Mouse (Mus musculus) G1E (cell line): Measurements from ENCODE around the gene C7. TPM values are rescaled to one million over a fixed set of nuclear protein-coding genes. Genes with fewer than 3 reads are reported as not detected.

Source experiments
- ATAC-seq: 2 replicates; pipeline ENCODE4 v1.8.0; 2016; ENCODE audit warnings: mild to moderate bottlenecking; ENCODE audit not compliant: insufficient number of reproducible peaks, poor library complexity, low FRiP score, severe bottlenecking; ENCODE audit errors: extremely low read depth
- DNase-seq: peaks from one replicate; pipeline ENCODE4 v3.0.0; 2012; ENCODE audit warnings: low spot score
- H3K27me3 ChIP-seq: 2 replicates; pipeline ENCODE4 v1.6.1; 2012; ENCODE audit warnings: mild to moderate bottlenecking, low read length, inconsistent platforms; ENCODE audit not compliant: insufficient read depth
- H3K36me3 ChIP-seq: replicated peaks from 2 replicates; pipeline ENCODE3; 2012; ENCODE audit warnings: mild to moderate bottlenecking, inconsistent platforms
- H3K4me1 ChIP-seq: 2 replicates; pipeline ENCODE4 v1.6.1; 2012; ENCODE audit warnings: low read depth, low read length, inconsistent platforms, mixed read lengths; ENCODE audit not compliant: insufficient read depth
- H3K4me3 ChIP-seq: 2 replicates; pipeline ENCODE4 v1.5.1; 2012; ENCODE audit warnings: low read depth, mild to moderate bottlenecking, inconsistent platforms, low read length, moderate library complexity, mixed read lengths
- H3K9me3 ChIP-seq: replicated peaks from 2 replicates; pipeline ENCODE4 v1.6.1; 2012; ENCODE audit warnings: inconsistent platforms
- CTCF ChIP-seq: IDR thresholded peaks from 2 replicates; pipeline ENCODE4 v1.5.1; 2012; ENCODE audit warnings: low read depth, low read length, inconsistent platforms, mixed read lengths
- GATA1 ChIP-seq: IDR thresholded peaks from 2 replicates; pipeline ENCODE4 v1.6.1; 2012; ENCODE audit warnings: borderline replicate concordance, low read length, inconsistent platforms, mixed read lengths
- GATA2 ChIP-seq: IDR thresholded peaks from 2 replicates; pipeline ENCODE4 v1.6.1; 2012; ENCODE audit warnings: low read depth, low read length, inconsistent platforms, borderline replicate concordance
- POLR2AphosphoS5 ChIP-seq: IDR thresholded peaks from 2 replicates; pipeline ENCODE4 v1.6.1; 2012; ENCODE audit warnings: low read depth, low read length, inconsistent platforms; ENCODE audit not compliant: insufficient replicate concordance
- TAL1 ChIP-seq: conservative IDR thresholded peaks from 2 replicates; pipeline ENCODE4 v1.6.1; 2012; ENCODE audit warnings: low read depth, low read length, inconsistent platforms, mixed read lengths
- polyA plus RNA-seq: library from polyadenylated mRNA; stranded (reverse); fragments of >175 nt; gene quantifications from 2 replicates; pipeline ENCODE4 v1.2.3, GENCODE M21; 2012
- total RNA-seq, 2 experiments: library from RNA; stranded (forward) in 1 of 2; stranded (reverse) in 1 of 2; fragments of 200-1000 nt in 1 of 2; fragments of >200 nt in 1 of 2; fragmentation: Nextera tagmentation in 1 of 2; gene quantifications; 2 replicates each; pipeline ENCODE4 v1.2.3; 2014 to 2017

C7 gene
- total RNA-seq (2014; fragmentation: Nextera tagmentation) (not detected in 2 replicates), total RNA-seq (2017) (0.05 TPM in 1 of 2 replicates, not detected in the other), polyA plus RNA-seq (not detected in 2 replicates)

- ATAC-seq (no peak), DNase-seq (no peak)
- peaks cover 8% of the 10 kb centered on the region for H3K27me3 ChIP-seq
- H3K9me3 ChIP-seq: no peaks in the 10 kb centered on the region
- H3K4me3 ChIP-seq: no peak within 1 kb of the TSS
- no peaks in the 10 kb centered on the region for H3K36me3 ChIP-seq
- TF ChIP-seq CTCF (no peak), GATA2 (no peak), POLR2AphosphoS5 (no peak), GATA1 (no peak), TAL1 (no peak)
- peaks cover 17% of the 10 kb centered on the region for H3K4me1 ChIP-seq
Observed at GRCm38 (mm10) chr15:5063635-5064034, at the start of gene C7. TSS of gene C7 (minus strand) at chr15:5063740.

GRCm38 (mm10) chr15:5112651-5113050 lies 49.1 kb upstream of the C7 start:
- no peaks in the 10 kb centered on the region for H3K9me3 ChIP-seq
- no peaks in the 10 kb centered on the region for H3K27me3 ChIP-seq
- no peak for DNase-seq
- no peak for ATAC-seq
- H3K36me3 ChIP-seq: peaks cover 20% of the 10 kb centered on the region
- TF ChIP-seq POLR2AphosphoS5: no peak
- H3K4me1 ChIP-seq: peaks cover 32% of the 10 kb centered on the region
- H3K4me3 ChIP-seq: no peak overlapping the region

GRCm38 (mm10) chr15:5108655-5109040 lies 45.1 kb upstream of the C7 start:
- no peak for ATAC-seq
- H3K36me3 ChIP-seq: peaks cover 26% of the 10 kb centered on the region
- TF ChIP-seq GATA1 (no peak), TAL1 (no peak), GATA2 (no peak), POLR2AphosphoS5 (no peak), CTCF (no peak)
- H3K4me1 ChIP-seq: peaks cover 25% of the 10 kb centered on the region
- no peaks in the 10 kb centered on the region for H3K27me3 ChIP-seq
- no peak for DNase-seq
- peak overlapping the region; percentile 69; the same call in 1 of the 2 replicates for H3K4me3 ChIP-seq
- H3K9me3 ChIP-seq: no peaks in the 10 kb centered on the region

GRCm38 (mm10) chr15:5107686-5108654 lies 44.4 kb upstream of the C7 start, which contains the start of gene Card6:
TSS of gene Card6 (minus strand) at chr15:5108539.
- peaks cover 20% of the 10 kb centered on the region for H3K4me1 ChIP-seq
- peak within 1 kb of the TSS; percentile 69 for H3K4me3 ChIP-seq
- H3K9me3 ChIP-seq: no peaks in the 10 kb centered on the region
- H3K27me3 ChIP-seq: no peaks in the 10 kb centered on the region
- ATAC-seq: peak; percentile 67
- no peak for TF ChIP-seq TAL1
- no peak for TF ChIP-seq GATA1
- TF ChIP-seq GATA2: no peak
- TF ChIP-seq CTCF: no peak
- no peak for TF ChIP-seq POLR2AphosphoS5
- peaks cover 25% of the 10 kb centered on the region for H3K36me3 ChIP-seq
- DNase-seq: no peak

GRCm38 (mm10) chr15:5106293-5106692 lies 42.8 kb upstream of the C7 start:
- H3K9me3 ChIP-seq: no peaks in the 10 kb centered on the region
- peak; percentile 36; the same call in 1 of the 2 replicates for ATAC-seq
- H3K27me3 ChIP-seq: no peaks in the 10 kb centered on the region
- TF ChIP-seq GATA1 (no peak), CTCF (no peak), POLR2AphosphoS5 (no peak), GATA2 (no peak), TAL1 (no peak)
- H3K4me1 ChIP-seq: peaks cover 19% of the 10 kb centered on the region
- peaks cover 35% of the 10 kb centered on the region for H3K36me3 ChIP-seq
- H3K4me3 ChIP-seq: no peak overlapping the region
- DNase-seq: no peak

- ATAC-seq: no peak
- TF ChIP-seq CTCF (no peak), GATA2 (no peak), TAL1 (no peak), GATA1 (no peak), POLR2AphosphoS5 (no peak)
- peaks cover 39% of the 10 kb centered on the region for H3K36me3 ChIP-seq
Observed at GRCm38 (mm10) chr15:5105891-5106290, 42.4 kb upstream of the C7 start.

GRCm38 (mm10) chr15:5102312-5102711 lies 38.8 kb upstream of the C7 start:
- no peak for ATAC-seq
- peaks cover 68% of the 10 kb centered on the region for H3K36me3 ChIP-seq
- TF ChIP-seq TAL1 (no peak), CTCF (no peak), POLR2AphosphoS5 (no peak), GATA2 (no peak), GATA1 (no peak)

More at GRCm38 (mm10) chr15:5105891-5106290, 42.4 kb upstream of the C7 start:
- Histone ChIP-seq H3K4me3 (no peak overlapping the region), H3K4me1 (peaks cover 19% of the 10 kb centered on the region), H3K27me3 (no peaks in the 10 kb centered on the region), H3K9me3 (no peaks in the 10 kb centered on the region)
- no peak for DNase-seq

More at GRCm38 (mm10) chr15:5102312-5102711, 38.8 kb upstream of the C7 start:
- peaks cover 19% of the 10 kb centered on the region for H3K4me1 ChIP-seq
- H3K4me3 ChIP-seq: no peak overlapping the region
- H3K27me3 ChIP-seq: no peaks in the 10 kb centered on the region
- no peaks in the 10 kb centered on the region for H3K9me3 ChIP-seq
- no peak for DNase-seq
